ENCODE assay signal across 1 mouse cellular context in genomic region chr5:151135078-151135826, GRCm38 (mm10).
A peak's percentile ranks its signal among the peaks of the same experiment; 100 is the strongest.
TF ChIP-seq lines count a peak whose summit lies in the region.

No protein-coding gene starts in this region.

TF ChIP-seq in CH12.LX, 34 proteins besides CTCF, POLR2A, EP300 and RAD21 (continued from another document):
- TF ChIP-seq TBP (conservative IDR thresholded peaks at IDR 0.05; ENCODE audit: low read depth, low read length) (peak; percentile 62; the same call in 1 of the 2 replicates), BHLHE40 (IDR thresholded peaks at IDR 0.05; ENCODE audit: low read depth, low read length) (0 out of 2 replicates have a peak, but pooled peaks have one; percentile 37), POLR2AphosphoS2 (IDR thresholded peaks at IDR 0.05; ENCODE audit: low read depth, low read length) (no peak), GABPA (IDR thresholded peaks at IDR 0.05; ENCODE audit: insufficient replicate concordance, low read depth, low read length) (no peak), TCF12 (IDR thresholded peaks at IDR 0.05; ENCODE audit: low read depth, low read length) (peak; percentile 35; the same call in 1 of the 2 replicates), SIN3A (IDR thresholded peaks at IDR 0.05; ENCODE audit: low read length) (peak; percentile 57; the same call in 1 of the 2 replicates), MXI1 (IDR thresholded peaks at IDR 0.05; ENCODE audit: low read depth, low read length) (peak; percentile 27; the same call in 1 of the 2 replicates), KAT2A (IDR thresholded peaks at IDR 0.05; ENCODE audit: insufficient replicate concordance, low read length) (no peak), IRF4 (IDR thresholded peaks at IDR 0.05; ENCODE audit: low read depth, low read length) (no peak), PAX5 (IDR thresholded peaks at IDR 0.05; ENCODE audit: low read length) (no peak), HCFC1 (IDR thresholded peaks at IDR 0.05; ENCODE audit: low read depth, low read length) (no peak), ZNF384 (IDR thresholded peaks at IDR 0.05; ENCODE audit: low read depth, low read length) (no peak)
